Comparison of ENCODE assay signal across 8 mouse cellular contexts in the genomic region with DNA sequence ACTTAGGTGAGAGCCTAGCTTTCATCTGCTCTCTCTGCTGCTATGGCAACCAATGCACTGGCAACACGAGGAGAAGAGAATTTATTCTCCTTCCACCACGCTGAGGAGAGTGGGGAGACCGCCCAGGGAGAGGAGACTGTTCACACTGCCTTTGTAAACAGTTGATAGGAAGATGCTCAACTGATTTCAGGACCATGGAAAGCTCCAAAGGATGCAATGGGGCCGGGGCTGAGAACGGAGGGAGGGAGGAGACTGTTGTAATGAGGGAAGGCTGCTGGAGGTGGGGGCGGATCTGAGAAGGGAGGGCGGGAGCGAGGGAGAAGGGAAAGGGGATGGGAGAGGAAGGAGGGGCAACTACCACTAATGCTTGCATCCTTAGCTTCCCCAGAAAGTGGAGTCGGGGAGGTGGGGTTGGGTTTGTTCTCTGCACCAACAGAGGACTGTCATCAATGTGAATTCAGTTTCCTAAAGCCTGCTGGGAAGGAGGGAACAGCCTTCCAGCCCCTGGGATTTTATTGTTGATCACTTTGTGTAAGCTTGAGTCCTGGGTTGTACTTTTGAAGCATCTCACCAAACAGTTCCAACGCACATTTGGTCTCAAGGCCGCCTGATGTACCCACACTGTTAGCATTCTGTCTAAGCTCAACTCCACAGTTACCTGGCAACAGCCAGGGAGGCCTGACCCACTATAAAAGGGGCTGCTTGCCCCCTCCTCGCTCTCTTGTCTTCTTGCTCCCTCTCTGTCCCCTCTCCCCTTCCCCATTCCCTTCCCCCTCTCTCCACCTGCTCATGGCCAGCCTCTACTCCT. TPM values are rescaled to one million over a fixed set of nuclear protein-coding genes. Genes with fewer than 3 reads are reported as not detected.
A peak's percentile ranks its signal among the peaks of the same experiment; 100 is the strongest.
DNase-seq lines count a peak whose midpoint lies in the region; ATAC-seq lines count a peak whose summit lies in the region.
"Had no signal": no experiment of that assay in that cellular context is flagged by ENCODE, and none has a peak within 500 bp of the region (broad histone marks: within the 10 kb centered on the region; RNA-seq: fewer than 3 reads in every experiment).

No protein-coding gene starts in this region.

- H3K36me3 ChIP-seq in lung, embryonic 15.5 days: no peaks in the 10 kb centered on the region
- H3K36me3 ChIP-seq in limb, embryonic 12.5 days: no peaks in the 10 kb centered on the region

- H3K27me3 ChIP-seq in lung, embryonic 15.5 days: no peaks in the 10 kb centered on the region
- no peaks in the 10 kb centered on the region for H3K27me3 ChIP-seq in limb, embryonic 12.5 days

- H3K9me3 ChIP-seq in lung, embryonic 15.5 days: no peaks in the 10 kb centered on the region
- no peaks in the 10 kb centered on the region for H3K9me3 ChIP-seq in limb, embryonic 12.5 days

- H3K9ac ChIP-seq in lung, embryonic 15.5 days: no peak overlapping the region
- H3K9ac ChIP-seq in limb, embryonic 12.5 days (replicated peaks): no peak overlapping the region

- no peak overlapping the region for H3K4me3 ChIP-seq in lung, embryonic 15.5 days
- no peak overlapping the region for H3K4me3 ChIP-seq in limb, embryonic 12.5 days (replicated peaks)
- H3K4me3 ChIP-seq: megakaryocyte, embryonic 14.5 days had no signal

- no peak for DNase-seq in lung, postnatal 25 days (ENCODE audit: low spot score)
- peak; percentile 93 for DNase-seq in embryo, embryonic 10 days (ENCODE audit: low spot score)
- DNase-seq in frontal cortex, postnatal 36 days (ENCODE audit: low spot score in 2 of 2): peak; percentile 64 to 77
- peak; percentile 91 for DNase-seq in retina, postnatal 1 day
- no peak for DNase-seq in gastrocnemius, postnatal 25 days

- no peak overlapping the region for H3K27ac ChIP-seq in lung, embryonic 15.5 days
- no peak overlapping the region for H3K27ac ChIP-seq in limb, embryonic 12.5 days

- ATAC-seq in lung, embryonic 15.5 days (ENCODE audit: borderline replicate concordance, extremely low read depth, low FRiP score, low TSS enrichment): peak; percentile 52; the same call in 1 of the 2 replicates
- ATAC-seq in limb, embryonic 12.5 days (ENCODE audit: insufficient number of reproducible peaks, insufficient read depth, low FRiP score, low TSS enrichment, low read depth): 0 out of 2 replicates have a peak, but pooled peaks have one; percentile 52

- WGBS in lung, embryonic 15.5 days: 10% methylated on average over 12 of the region's 12 CpGs
- WGBS in limb, embryonic 12.5 days: 7% methylated on average over 12 of the region's 12 CpGs

- H3K4me2 ChIP-seq in lung, embryonic 15.5 days: no peak overlapping the region
- no peak overlapping the region for H3K4me2 ChIP-seq in limb, embryonic 12.5 days

- no peaks in the 10 kb centered on the region for H3K4me1 ChIP-seq in lung, embryonic 15.5 days
- no peaks in the 10 kb centered on the region for H3K4me1 ChIP-seq in limb, embryonic 12.5 days (replicated peaks)

RNA-seq across cellular contexts. Expression of gene 1700069L16Rik, which starts 7.8 kb away (rescaled TPM):
- 0.24 TPM in 1 of 2 replicates, not detected in the other for polyA plus RNA-seq in lung, embryonic 15.5 days (2015; fragmentation: Nextera tagmentation; extraction: Ambion mirVana)
- not detected in 2 replicates for polyA plus RNA-seq in limb, embryonic 12.5 days (2016; fragmentation: Nextera tagmentation; extraction: Ambion mirVana)
- total RNA-seq in gastrocnemius, postnatal 25 days (2021): not detected

RNA-seq across cellular contexts. Expression of gene Ficd, which starts 18.8 kb away (rescaled TPM):
- 5.4 and 6.6 TPM in 2 replicates for polyA plus RNA-seq in lung, embryonic 15.5 days (2015; fragmentation: Nextera tagmentation; extraction: Ambion mirVana)
- polyA plus RNA-seq in limb, embryonic 12.5 days (2016; fragmentation: Nextera tagmentation; extraction: Ambion mirVana): 3.8 and 5.0 TPM in 2 replicates
- 1 to 10 TPM; 4.8 to 5.9 TPM for total RNA-seq in gastrocnemius, postnatal 25 days (2021)

RNA-seq across cellular contexts. Expression of gene Sart3, which starts 55.5 kb away (rescaled TPM):
- 55.4 and 58.8 TPM in 2 replicates for polyA plus RNA-seq in lung, embryonic 15.5 days (2015; fragmentation: Nextera tagmentation; extraction: Ambion mirVana)
- polyA plus RNA-seq in limb, embryonic 12.5 days (2016; fragmentation: Nextera tagmentation; extraction: Ambion mirVana): 87.9 and 91.5 TPM in 2 replicates
- 1 to 10 TPM; 5.8 to 8.2 TPM for total RNA-seq in gastrocnemius, postnatal 25 days (2021)

RNA-seq across cellular contexts. Expression of gene Iscu, which starts 55.8 kb away (rescaled TPM):
- polyA plus RNA-seq in lung, embryonic 15.5 days (2015; fragmentation: Nextera tagmentation; extraction: Ambion mirVana): 108 and 111 TPM in 2 replicates
- polyA plus RNA-seq in limb, embryonic 12.5 days (2016; fragmentation: Nextera tagmentation; extraction: Ambion mirVana): 117 and 128 TPM in 2 replicates
- 100 to 1,000 TPM; 126 to 135 TPM for total RNA-seq in gastrocnemius, postnatal 25 days (2021)

Comparison
In these comparisons a context has a peak if more than half of its experiments do, and no peak if none do; other contexts are left out.
1. DNase-seq: peak in embryo, embryonic 10 days (single experiment), frontal cortex, postnatal 36 days (2 of 2) and retina, postnatal 1 day (single experiment); none in lung, postnatal 25 days (single experiment) and gastrocnemius, postnatal 25 days (single experiment).